Mouse (Mus musculus): ENCODE measurements around the gene Dnajc30. TPM values are rescaled to one million over a fixed set of nuclear protein-coding genes. Genes with fewer than 3 reads are reported as not detected.

Gene Dnajc30
- polyA plus RNA-seq, 1 experiment from 2014 or later: 28.9 TPM

- H3K36me3 ChIP-seq: no peaks in the 10 kb centered on the region
- no peak overlapping the region for H3K4me3 ChIP-seq (replicated peaks)
- no peak overlapping the region for H3K4me2 ChIP-seq
- no peak overlapping the region for H3K27ac ChIP-seq
- no peaks in the 10 kb centered on the region for H3K27me3 ChIP-seq (replicated peaks)
- 78% methylated on average over 5 of the region's 5 CpGs for WGBS
- peaks cover 17% of the 10 kb centered on the region for H3K4me1 ChIP-seq
- H3K9ac ChIP-seq: no peak overlapping the region
- no peak for ATAC-seq (ENCODE audit: insufficient read depth, low FRiP score, low read depth)
- H3K9me3 ChIP-seq: no peaks in the 10 kb centered on the region
Observed at GRCm38 (mm10) chr5:135080539-135080938, 16.5 kb downstream of the Dnajc30 start.

- no peaks in the 10 kb centered on the region for H3K36me3 ChIP-seq
- H3K4me2 ChIP-seq: no peak overlapping the region
- H3K4me3 ChIP-seq (replicated peaks): no peak overlapping the region
- no peak overlapping the region for H3K27ac ChIP-seq
- no peak overlapping the region for H3K9ac ChIP-seq
- peaks cover 7% of the 10 kb centered on the region for H3K4me1 ChIP-seq
- 55% methylated on average over 4 of the region's 4 CpGs for WGBS
- no peak for ATAC-seq (ENCODE audit: insufficient read depth, low FRiP score, low read depth)
- no peaks in the 10 kb centered on the region for H3K9me3 ChIP-seq
- peaks cover 32% of the 10 kb centered on the region for H3K27me3 ChIP-seq (replicated peaks)
Observed at GRCm38 (mm10) chr5:135086871-135087270, 22.9 kb downstream of the Dnajc30 start.

GRCm38 (mm10) chr5:135089653-135090052 lies 25.7 kb downstream of the Dnajc30 start, which contains the start of gene Mlxipl:
Gene Mlxipl, plus strand, starts transcription at chr5:135089890.
- peak within 1 kb of the TSS; percentile 46 for H3K4me2 ChIP-seq
- peaks cover 36% of the 10 kb centered on the region for H3K27me3 ChIP-seq (replicated peaks)
- H3K4me1 ChIP-seq: peaks cover 7% of the 10 kb centered on the region
- no peak for ATAC-seq (ENCODE audit: insufficient read depth, low FRiP score, low read depth)
- peak within 1 kb of the TSS; percentile 14; the same call in 1 of the 2 replicates for H3K4me3 ChIP-seq (replicated peaks)
- H3K36me3 ChIP-seq: no peaks in the 10 kb centered on the region
- 1% methylated on average over 38 of the region's 39 CpGs for WGBS
- no peak within 1 kb of the TSS for H3K9ac ChIP-seq
- no peaks in the 10 kb centered on the region for H3K9me3 ChIP-seq
- no peak within 1 kb of the TSS for H3K27ac ChIP-seq

GRCm38 (mm10) chr5:135100981-135101380 lies 37.0 kb downstream of the Dnajc30 start:
- 48% methylated on average over 1 of the region's 1 CpGs for WGBS
- Histone ChIP-seq H3K9me3 (no peaks in the 10 kb centered on the region), H3K27me3 (replicated peaks) (no peaks in the 10 kb centered on the region; the same call in 1 of the 2 replicates), H3K27ac (no peak overlapping the region), H3K9ac (no peak overlapping the region), H3K36me3 (no peaks in the 10 kb centered on the region), H3K4me3 (replicated peaks) (no peak overlapping the region), H3K4me1 (no peaks in the 10 kb centered on the region), H3K4me2 (no peak overlapping the region)
- ATAC-seq (ENCODE audit: insufficient read depth, low FRiP score, low read depth): no peak

- H3K9me3 ChIP-seq: no peaks in the 10 kb centered on the region
- no peaks in the 10 kb centered on the region for H3K36me3 ChIP-seq
- WGBS: 63% methylated on average over 11 of the region's 11 CpGs
- peaks cover 16% of the 10 kb centered on the region for H3K4me1 ChIP-seq
- H3K4me2 ChIP-seq: no peak overlapping the region
- no peak overlapping the region for H3K27ac ChIP-seq
- H3K4me3 ChIP-seq (replicated peaks): no peak overlapping the region
- no peak for ATAC-seq (ENCODE audit: insufficient read depth, low FRiP score, low read depth)
- H3K27me3 ChIP-seq (replicated peaks): peaks cover 25% of the 10 kb centered on the region
- H3K9ac ChIP-seq: no peak overlapping the region
Observed at GRCm38 (mm10) chr5:135103999-135104660, 40.1 kb downstream of the Dnajc30 start.

GRCm38 (mm10) chr5:135106758-135107256 lies 42.8 kb downstream of the Dnajc30 start:
- H3K27ac ChIP-seq: no peak overlapping the region
- peak overlapping the region; percentile 93 for H3K4me2 ChIP-seq
- peaks cover 30% of the 10 kb centered on the region for H3K27me3 ChIP-seq (replicated peaks)
- no peaks in the 10 kb centered on the region for H3K36me3 ChIP-seq
- H3K4me1 ChIP-seq: peaks cover 16% of the 10 kb centered on the region
- peak; percentile 84 for ATAC-seq (ENCODE audit: insufficient read depth, low FRiP score, low read depth)
- peak overlapping the region; percentile 51 for H3K4me3 ChIP-seq (replicated peaks)
- peak overlapping the region; percentile 25; the same call in 1 of the 2 replicates for H3K9ac ChIP-seq
- no peaks in the 10 kb centered on the region for H3K9me3 ChIP-seq
- WGBS: under 1% methylated on average over 48 of the region's 48 CpGs

GRCm38 (mm10) chr5:135107521-135108501 lies 43.8 kb downstream of the Dnajc30 start:
- H3K4me1 ChIP-seq: peaks cover 16% of the 10 kb centered on the region
- peaks cover 30% of the 10 kb centered on the region for H3K27me3 ChIP-seq (replicated peaks)
- peak overlapping the region; percentile 51 for H3K4me3 ChIP-seq (replicated peaks)
- no peaks in the 10 kb centered on the region for H3K36me3 ChIP-seq
- H3K9ac ChIP-seq: no peak overlapping the region
- H3K27ac ChIP-seq: no peak overlapping the region
- no peaks in the 10 kb centered on the region for H3K9me3 ChIP-seq
- ATAC-seq (ENCODE audit: insufficient read depth, low FRiP score, low read depth): peak; percentile 58
- WGBS: 5% methylated on average over 40 of the region's 40 CpGs
- H3K4me2 ChIP-seq: peak overlapping the region; percentile 93

GRCm38 (mm10) chr5:135109017-135109416 lies 45.0 kb downstream of the Dnajc30 start:
- 67% methylated on average over 6 of the region's 6 CpGs for WGBS
- Histone ChIP-seq H3K9ac (no peak overlapping the region), H3K4me2 (no peak overlapping the region), H3K4me3 (replicated peaks) (no peak overlapping the region), H3K9me3 (no peaks in the 10 kb centered on the region), H3K27ac (no peak overlapping the region), H3K4me1 (peaks cover 16% of the 10 kb centered on the region), H3K36me3 (no peaks in the 10 kb centered on the region), H3K27me3 (replicated peaks) (peaks cover 30% of the 10 kb centered on the region)
- ATAC-seq (ENCODE audit: insufficient read depth, low FRiP score, low read depth): no peak

GRCm38 (mm10) chr5:135109426-135109825 lies 45.4 kb downstream of the Dnajc30 start:
- H3K4me2 ChIP-seq: no peak overlapping the region
- peaks cover 30% of the 10 kb centered on the region for H3K27me3 ChIP-seq (replicated peaks)
- no peaks in the 10 kb centered on the region for H3K9me3 ChIP-seq
- H3K4me1 ChIP-seq: peaks cover 16% of the 10 kb centered on the region
- no peak overlapping the region for H3K4me3 ChIP-seq (replicated peaks)
- H3K36me3 ChIP-seq: no peaks in the 10 kb centered on the region
- H3K9ac ChIP-seq: no peak overlapping the region
- WGBS: 88% methylated on average over 3 of the region's 3 CpGs
- no peak for ATAC-seq (ENCODE audit: insufficient read depth, low FRiP score, low read depth)
- H3K27ac ChIP-seq: no peak overlapping the region

- WGBS: 76% methylated on average over 6 of the region's 6 CpGs
- Histone ChIP-seq H3K4me1 (peaks cover 16% of the 10 kb centered on the region), H3K27me3 (replicated peaks) (peaks cover 30% of the 10 kb centered on the region), H3K27ac (no peak overlapping the region), H3K9ac (no peak overlapping the region), H3K4me3 (replicated peaks) (no peak overlapping the region), H3K4me2 (no peak overlapping the region), H3K36me3 (no peaks in the 10 kb centered on the region), H3K9me3 (no peaks in the 10 kb centered on the region)
- ATAC-seq (ENCODE audit: insufficient read depth, low FRiP score, low read depth): no peak
Observed at GRCm38 (mm10) chr5:135109976-135110375, 46.0 kb downstream of the Dnajc30 start.

- no peak overlapping the region for H3K9ac ChIP-seq
- no peak overlapping the region for H3K27ac ChIP-seq
- no peaks in the 10 kb centered on the region for H3K36me3 ChIP-seq
- no peak overlapping the region for H3K4me2 ChIP-seq
- peaks cover 3% of the 10 kb centered on the region for H3K4me1 ChIP-seq
- H3K27me3 ChIP-seq (replicated peaks): peaks cover 6% of the 10 kb centered on the region
- no peak overlapping the region for H3K4me3 ChIP-seq (replicated peaks)
- 88% methylated on average over 12 of the region's 12 CpGs for WGBS
- no peak for ATAC-seq (ENCODE audit: insufficient read depth, low FRiP score, low read depth)
- no peaks in the 10 kb centered on the region for H3K9me3 ChIP-seq
Observed at GRCm38 (mm10) chr5:135113782-135114181, 49.8 kb downstream of the Dnajc30 start.

- Histone ChIP-seq H3K9ac (no peak overlapping the region), H3K4me2 (no peak overlapping the region), H3K36me3 (no peaks in the 10 kb centered on the region), H3K4me3 (replicated peaks) (no peak overlapping the region), H3K9me3 (no peaks in the 10 kb centered on the region), H3K27me3 (replicated peaks) (no peaks in the 10 kb centered on the region), H3K27ac (no peak overlapping the region), H3K4me1 (peaks cover 5% of the 10 kb centered on the region)
- ATAC-seq (ENCODE audit: insufficient read depth, low FRiP score, low read depth): no peak
- WGBS: 81% methylated on average over 8 of the region's 8 CpGs
Observed at GRCm38 (mm10) chr5:135115241-135115640, 51.2 kb downstream of the Dnajc30 start.

Measured in stomach, embryonic 15.5 days (tissue).